Mouse (Mus musculus): ENCODE measurements around the gene Kcnab2.
A peak's percentile ranks its signal among the peaks of the same experiment; 100 is the strongest.

Kcnab2 gene

DNA sequence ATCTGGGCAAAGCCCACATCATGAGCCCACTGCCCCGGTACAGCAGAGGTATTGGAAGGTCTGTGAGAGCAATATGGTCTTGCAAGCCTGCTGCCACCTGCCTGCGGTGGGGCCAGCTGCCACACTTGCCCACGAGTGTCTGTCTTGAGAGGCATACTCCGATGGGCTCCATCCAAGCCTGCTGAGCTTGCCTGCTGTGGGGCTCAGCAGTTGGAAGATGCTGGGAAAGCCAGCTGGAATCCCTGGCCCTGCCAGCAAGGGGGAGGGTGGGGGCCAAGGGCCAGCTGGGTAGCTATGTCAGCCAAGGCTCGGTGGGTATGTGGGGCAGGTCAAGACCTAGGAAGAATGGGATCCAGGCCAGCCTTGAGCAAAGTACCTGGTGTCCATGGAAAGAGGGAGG lies 85.5 kb downstream of the Kcnab2 start:
- peak; percentile 26; the same call in 1 of the 2 replicates for ATAC-seq (ENCODE audit: low TSS enrichment)

DNA sequence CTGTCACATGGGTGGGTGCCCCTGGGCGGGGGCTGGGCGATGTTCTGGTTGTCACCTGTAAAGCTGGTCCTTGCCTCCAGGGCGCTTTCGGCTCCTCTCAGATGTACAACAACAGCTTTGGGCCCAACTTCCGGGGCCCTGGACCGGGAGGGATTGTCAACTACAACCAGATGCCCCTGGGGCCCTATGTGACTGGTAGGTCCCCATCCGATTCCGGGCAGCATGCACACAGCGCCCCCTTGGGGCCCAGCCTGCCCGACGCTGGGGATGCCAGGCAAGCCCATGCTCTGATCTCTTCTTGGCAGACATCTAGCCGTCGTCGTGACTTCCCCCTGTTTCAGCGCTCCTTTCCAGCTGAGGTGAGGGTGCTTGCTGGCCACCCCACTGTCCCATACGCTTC lies 92.0 kb downstream of the Kcnab2 start:
- ATAC-seq (ENCODE audit: low TSS enrichment): no peak

DNA sequence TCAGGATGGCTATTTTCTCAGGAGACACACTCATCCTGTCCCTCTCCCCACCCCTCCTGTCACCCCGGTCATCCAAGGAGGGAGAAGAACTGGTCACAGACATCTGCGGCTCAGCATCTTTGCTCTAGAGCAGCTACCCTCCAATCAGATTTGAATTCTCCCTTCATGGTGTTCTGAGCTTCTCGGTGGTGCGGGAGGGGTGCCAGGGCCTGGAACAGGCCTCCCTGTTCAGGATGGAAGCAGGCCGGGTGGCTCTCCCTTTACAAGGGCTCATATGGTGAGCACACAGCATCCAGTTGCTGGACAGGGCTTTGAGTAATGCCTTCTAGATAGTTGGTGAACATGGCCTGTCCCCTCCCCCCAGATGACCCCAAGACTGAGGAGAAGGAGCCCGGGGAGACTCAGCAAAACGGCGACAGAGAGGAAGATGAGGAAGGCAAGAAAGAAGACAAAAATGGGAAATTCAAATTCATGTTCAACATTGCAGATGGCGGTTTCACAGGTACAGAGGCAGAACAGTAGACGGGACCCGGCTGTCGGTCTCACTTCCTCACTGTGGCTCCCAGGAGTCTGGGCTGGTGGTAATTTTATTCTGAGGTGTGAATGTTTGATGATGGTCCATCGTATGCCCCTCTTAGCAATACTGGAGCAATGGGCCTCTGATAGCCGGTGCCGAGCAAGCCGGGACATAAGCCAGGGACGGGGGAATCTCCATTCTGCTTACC lies 95.0 kb downstream of the Kcnab2 start:
- ATAC-seq (ENCODE audit: low TSS enrichment): peak; percentile 14; the same call in 1 of the 2 replicates

DNA sequence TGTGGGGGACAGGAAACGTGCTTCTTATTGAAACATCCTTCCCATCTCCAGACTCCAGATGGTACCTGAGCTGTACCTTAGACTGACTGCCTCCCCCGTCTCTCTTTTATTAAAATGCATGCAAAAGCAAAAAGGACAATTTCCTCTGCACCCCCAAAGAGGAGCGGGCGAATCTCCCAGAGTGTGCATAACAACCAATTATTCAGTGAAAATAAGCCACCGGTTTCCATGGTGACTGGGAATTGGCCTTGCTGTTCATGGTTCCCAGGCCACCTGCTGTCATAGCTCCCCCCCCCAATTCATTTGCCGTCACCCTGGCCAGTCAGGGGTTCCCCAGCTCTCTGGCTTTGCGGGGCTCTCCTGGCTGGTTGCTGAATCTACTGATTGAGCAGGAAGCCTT lies 112.4 kb downstream of the Kcnab2 start:
- no peak for ATAC-seq (ENCODE audit: low TSS enrichment)

DNA sequence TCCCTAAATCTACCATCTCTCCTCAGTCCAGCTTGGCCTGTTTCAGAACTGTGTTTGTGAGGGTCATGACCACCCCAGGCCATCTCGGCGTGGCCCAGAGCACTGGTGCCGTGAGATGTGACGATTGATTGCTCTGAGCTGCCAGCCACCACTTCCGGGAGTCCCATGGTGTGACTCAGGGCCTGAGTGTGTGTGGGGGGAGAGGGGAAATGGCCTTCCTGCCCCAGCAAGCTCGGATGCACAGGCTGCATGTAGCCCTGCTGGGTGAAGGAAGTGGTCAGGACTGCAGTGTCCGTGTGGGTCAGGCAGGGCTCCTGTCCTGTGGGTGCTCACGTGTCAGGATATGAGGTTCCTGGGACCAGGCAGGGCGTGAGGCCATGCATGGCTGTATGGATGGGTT lies 115.5 kb downstream of the Kcnab2 start:
- ATAC-seq (ENCODE audit: low TSS enrichment): no peak

DNA sequence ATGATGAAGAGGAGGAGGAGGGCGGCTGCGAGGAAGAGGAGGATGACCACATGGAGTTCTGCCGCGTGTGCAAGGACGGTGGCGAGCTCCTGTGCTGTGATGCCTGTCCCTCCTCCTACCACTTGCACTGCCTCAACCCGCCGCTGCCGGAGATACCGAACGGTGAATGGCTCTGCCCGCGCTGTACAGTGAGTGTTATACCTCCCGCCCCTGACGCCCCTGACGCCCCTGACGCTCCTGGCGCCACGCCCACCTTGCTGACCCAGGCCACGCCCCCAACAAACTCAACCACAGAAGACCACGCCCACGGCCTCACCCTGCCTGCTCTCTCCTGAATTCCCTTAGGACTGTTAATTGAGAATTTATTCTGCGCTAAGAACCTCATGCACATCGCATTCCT lies 116.8 kb downstream of the Kcnab2 start:
- no peak for ATAC-seq (ENCODE audit: low TSS enrichment)

DNA sequence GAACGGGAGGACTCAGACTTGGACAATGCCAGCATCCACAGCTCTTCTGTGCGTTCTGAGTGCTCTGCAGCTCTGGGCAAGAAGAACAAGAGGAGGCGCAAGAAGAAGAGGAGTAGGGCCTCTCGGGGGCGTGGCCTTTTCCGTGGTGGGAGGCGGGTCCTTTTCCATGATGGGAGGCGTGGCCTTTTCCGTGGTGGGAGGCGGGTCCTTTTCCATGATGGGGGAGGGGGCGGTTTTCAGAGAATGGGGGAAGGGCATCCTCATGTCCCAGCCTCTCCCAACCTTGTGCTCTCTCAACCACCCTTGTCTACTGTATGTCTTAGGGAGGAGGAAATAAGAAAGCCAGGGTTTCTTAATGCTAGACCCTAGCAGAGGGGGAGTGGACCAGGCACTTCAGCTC lies 118.0 kb downstream of the Kcnab2 start:
- no peak for ATAC-seq (ENCODE audit: low TSS enrichment)

DNA sequence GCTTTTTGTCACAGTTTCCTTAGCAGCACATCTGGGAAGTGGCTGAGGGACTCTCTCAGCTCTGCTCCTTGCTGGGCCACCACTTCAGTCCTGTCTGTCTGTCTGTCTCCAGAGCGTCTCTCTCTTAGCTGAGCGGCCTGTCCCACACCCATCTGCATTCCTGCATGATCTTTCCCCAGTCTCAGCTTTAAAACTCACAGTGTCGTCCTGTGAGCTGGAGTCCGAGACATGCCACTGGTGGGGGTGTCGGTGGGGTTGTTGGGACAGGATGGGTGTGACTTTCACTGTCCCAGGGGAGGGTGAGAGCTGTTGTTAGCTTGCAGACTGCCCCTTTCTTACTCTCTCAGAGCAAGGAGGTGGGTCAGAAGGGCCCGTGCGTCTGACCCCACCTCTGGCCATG lies 122.0 kb downstream of the Kcnab2 start:
- no peak for ATAC-seq (ENCODE audit: low TSS enrichment)

DNA sequence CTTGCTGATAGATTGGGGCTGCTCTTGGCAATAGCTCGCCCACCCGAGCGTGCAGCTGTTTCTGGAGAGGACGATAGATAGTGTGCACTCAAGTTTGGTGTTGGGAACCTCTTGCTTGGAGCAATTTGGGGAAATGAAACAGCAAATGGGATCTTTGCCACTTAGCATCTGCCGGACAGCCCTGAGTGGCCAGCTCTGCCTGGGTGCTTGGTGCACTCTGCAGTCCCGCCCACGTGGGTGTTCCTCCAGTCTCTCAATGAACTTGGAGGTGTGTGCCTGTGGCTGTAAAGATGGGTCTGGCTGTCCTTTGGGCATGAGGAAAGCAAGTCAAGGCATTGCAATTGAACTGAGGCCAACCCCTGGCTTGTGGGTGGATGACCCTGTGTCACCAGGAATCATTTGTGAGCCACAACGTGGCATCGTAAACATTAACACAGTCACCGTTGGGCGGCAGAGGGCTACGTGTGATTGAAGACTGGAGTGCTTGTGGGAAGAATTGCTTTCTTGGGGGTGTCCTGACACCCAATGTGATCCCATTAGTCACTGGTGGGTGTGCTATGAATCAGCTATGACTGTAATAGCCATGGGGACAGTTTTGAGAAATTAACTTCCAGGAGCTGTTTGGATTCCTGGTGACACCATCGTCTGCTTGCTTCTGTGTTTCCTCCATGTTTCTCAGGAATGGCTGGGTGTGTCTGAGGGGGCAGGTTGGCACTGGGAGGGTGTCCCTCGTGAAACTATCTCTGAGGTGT lies 123.6 kb downstream of the Kcnab2 start:
- no peak for ATAC-seq (ENCODE audit: low TSS enrichment)

DNA sequence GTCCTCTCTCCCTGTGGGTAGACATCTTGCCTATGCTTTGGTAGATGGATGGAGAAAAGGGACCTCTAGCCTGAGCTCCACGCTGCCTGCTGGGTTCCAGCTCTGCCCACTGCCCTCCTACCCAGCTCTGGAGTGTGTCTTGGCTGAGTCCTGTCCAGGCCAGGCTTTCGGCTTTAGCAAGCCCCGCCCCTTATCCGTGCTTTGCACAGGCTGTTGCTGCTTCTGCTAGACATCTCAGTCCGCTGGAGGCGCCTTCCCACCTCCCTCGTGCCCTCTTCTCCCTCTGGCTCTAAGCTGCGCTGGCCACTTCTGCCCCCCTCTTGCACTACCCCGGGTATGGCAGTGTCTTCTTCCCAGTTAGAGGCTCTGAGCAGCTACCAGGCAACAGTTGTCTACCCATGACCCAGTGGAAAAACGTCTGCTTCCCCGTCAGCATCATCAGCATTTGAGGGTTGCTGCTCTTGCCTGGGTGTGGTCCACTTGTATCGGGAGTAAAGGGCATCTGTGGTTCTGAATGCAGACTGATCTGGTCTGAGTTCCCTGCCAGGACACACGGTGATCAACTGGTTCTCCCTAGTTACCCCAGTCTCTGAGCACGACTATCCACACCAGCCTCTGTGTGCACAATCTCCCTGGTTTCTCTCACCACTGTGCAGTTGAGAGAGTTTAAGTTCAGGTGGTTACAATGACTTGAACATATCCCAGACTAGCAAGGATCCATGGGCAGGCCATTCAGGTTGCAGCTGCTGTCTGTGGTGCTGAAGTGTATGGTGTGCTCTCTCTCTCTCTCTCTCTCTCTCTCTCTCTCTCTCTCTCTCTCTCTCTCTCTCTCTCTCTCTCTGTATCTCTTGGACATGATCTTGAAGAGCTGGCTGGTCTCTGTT lies 126.0 kb downstream of the Kcnab2 start:
- peak; percentile 16; the same call in 1 of the 2 replicates for ATAC-seq (ENCODE audit: low TSS enrichment)

DNA sequence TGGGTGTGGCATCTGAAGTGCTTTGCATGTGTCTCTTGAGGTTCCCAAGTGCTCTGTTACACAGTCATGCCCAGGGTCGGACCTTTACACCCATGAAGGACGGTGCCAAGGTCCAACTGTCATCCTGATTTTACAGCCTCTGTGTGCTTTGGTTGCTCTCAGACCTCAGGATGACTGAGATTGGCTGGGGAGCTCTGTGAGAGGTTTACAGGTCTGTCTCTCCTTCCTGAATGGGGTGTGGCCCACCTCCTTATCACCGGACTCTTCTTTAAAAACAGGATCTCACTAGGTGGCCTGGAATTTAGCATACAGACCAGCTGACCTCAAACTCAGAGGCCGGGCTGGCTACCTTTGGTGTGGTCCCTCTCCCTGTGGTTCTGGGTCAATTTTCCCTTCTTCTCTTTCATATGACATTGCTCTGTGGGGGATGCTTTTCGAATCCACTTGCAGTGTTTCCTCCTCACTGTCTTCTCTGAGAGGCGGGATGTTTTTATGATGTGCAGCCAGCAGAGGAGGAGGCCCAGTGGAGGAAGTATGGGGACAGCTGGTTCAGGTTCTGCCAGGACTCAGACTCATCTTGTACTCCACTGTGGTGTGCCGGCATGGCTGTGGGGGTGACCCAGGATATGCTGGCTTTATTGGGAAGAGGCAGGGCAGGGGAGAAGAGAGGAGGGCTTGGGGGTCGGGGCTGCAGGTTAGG lies 126.8 kb downstream of the Kcnab2 start:
- peak; percentile 63 for ATAC-seq (ENCODE audit: low TSS enrichment)

DNA sequence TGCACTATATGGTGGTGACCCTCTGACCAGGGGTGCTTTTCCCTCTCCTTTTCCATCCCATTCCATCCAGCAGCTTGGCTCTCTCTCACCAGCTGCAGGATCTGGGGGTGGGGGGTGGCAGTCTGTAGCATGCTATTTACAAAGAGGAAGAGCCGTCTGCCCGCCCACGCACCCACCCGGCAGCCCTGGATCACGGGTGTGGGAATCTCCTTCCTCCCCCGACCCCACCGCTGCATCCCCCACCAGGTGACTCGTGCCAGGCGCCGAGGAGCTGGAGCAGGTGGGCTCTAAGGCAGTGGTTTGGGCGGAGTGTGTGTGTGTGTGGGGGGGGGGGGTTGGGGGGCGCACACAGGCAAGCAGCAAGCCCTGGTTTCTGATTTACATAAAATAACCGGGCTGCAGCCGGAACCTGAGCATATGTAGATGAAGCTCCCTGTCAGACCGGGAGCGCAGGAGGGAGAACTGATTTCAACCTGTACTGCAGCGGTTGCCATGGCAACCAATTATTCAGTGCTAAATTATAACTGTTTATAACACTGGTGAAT lies 127.8 kb downstream of the Kcnab2 start:
- peak; percentile 32 for ATAC-seq (ENCODE audit: low TSS enrichment)

DNA sequence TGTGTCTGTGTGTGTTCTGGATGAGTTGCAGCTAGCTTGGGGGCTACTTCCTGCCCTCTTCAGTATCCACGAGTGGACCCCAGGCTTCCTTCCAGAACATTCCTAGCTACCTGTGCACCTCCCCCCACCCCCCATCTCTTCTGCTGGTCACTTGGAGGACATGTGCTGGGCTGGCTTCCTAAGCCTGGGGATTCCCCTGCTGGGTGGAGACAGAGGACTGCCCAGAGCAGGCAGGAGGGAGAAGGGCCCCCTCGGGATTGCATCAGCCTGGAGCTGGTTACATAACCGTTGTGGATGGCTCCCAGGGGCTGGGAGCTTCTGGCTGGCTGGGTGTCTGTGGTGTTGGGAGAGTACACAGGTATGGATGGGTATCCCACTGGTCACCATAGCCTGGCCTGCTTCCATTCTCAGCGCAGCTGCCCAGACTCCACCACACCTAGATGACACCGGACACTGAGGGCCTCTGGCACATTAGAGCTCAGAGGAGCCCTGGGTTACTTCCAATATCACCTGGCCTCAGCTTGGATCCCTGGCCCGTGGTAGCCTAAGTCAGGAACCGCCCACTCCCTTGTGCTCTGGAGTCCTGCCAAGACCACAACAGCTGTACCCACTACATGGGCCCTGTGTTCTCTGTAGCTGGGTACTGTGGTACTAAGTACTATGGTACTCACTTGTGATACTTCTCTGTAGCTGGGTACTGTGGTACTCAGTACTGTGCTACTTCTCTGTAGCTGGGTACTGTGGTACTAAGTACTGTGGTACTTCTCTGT lies 132.4 kb downstream of the Kcnab2 start:
- peak; percentile 55 for ATAC-seq (ENCODE audit: low TSS enrichment)

DNA sequence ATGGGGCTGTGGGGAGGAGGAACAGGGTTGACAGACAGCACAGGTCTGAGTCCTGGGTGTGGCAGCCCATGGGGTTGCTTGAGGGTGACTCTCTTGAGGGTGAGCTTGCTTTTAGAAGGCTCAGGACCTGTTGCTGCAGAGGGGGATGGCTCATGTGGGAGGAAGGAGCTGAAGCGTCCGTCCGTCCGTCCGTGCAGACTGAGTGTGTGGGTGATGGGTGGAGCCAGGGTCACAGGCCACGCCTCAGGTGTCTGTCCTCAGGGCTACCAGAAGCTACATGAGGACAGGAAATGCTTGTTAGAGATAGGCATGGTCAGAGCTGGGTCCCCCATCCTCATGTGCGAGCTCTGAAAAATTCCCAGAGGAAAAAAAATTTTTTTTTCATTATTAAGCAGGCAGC lies 133.0 kb downstream of the Kcnab2 start:
- no peak for ATAC-seq (ENCODE audit: low TSS enrichment)

DNA sequence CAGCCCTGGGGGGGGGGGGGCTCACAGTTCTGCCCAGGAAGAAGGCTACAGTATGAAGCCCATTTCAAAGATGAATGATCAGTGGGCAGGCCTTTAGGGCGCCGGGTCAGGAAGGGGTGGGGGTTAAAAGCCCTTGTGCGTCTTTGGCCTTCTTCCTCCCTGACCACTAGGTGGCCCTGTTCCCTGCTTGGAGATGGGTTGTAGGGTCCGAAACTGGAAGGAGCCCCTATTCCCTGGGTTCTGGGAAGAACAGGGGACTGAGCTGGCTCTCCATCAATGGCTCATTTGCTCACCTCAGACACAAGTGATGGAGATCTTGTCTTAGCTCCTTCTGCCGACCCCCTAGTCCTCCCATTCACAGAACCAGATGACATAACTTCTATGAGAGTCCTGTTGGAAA lies 134.4 kb downstream of the Kcnab2 start:
- ATAC-seq (ENCODE audit: low TSS enrichment): no peak
